Mouse (Mus musculus) forebrain, embryonic 15.5 days (tissue): Measurements from ENCODE around the gene 4930404N11Rik. TPM values are rescaled to one million over a fixed set of nuclear protein-coding genes. Genes with fewer than 3 reads are reported as not detected.

Source experiments
- ATAC-seq: fragments of 200-750 bp; cut with Nextera tagmentation; replicated peaks from 2 replicates; pipeline ENCODE4 v1.8.0; 2017; ENCODE audit warnings: mild to moderate bottlenecking, moderate TSS enrichment, moderate library complexity
- H3K27ac ChIP-seq: fragments of 300-500 bp; sonication (generic); replicated peaks from 2 replicates; pipeline ENCODE4 v1.5.1; 2015; ENCODE audit warnings: mild to moderate bottlenecking, inconsistent platforms
- H3K27me3 ChIP-seq: fragments of 300-500 bp; sonication (generic); 2 replicates; pipeline ENCODE4 v1.6.1; 2015; ENCODE audit warnings: inconsistent platforms
- H3K36me3 ChIP-seq: fragments of 300-500 bp; sonication (generic); 2 replicates; pipeline ENCODE4 v1.6.1; 2015; ENCODE audit warnings: mild to moderate bottlenecking, inconsistent platforms
- H3K4me1 ChIP-seq: fragments of 300-500 bp; sonication (generic); 2 replicates; pipeline ENCODE4 v1.6.1; 2015; ENCODE audit warnings: inconsistent platforms
- H3K4me2 ChIP-seq: fragments of 300-500 bp; sonication (generic); replicated peaks from 2 replicates; pipeline ENCODE4 v1.6.1; 2015; ENCODE audit warnings: mild to moderate bottlenecking, inconsistent platforms
- H3K4me3 ChIP-seq: fragments of 300-500 bp; sonication (generic); 2 replicates; pipeline ENCODE4 v1.5.1; 2015; ENCODE audit warnings: mild to moderate bottlenecking, inconsistent platforms
- H3K9ac ChIP-seq: fragments of 300-500 bp; sonication (generic); replicated peaks from 2 replicates; pipeline ENCODE4 v1.6.1; 2015; ENCODE audit warnings: mild to moderate bottlenecking, inconsistent platforms
- H3K9me3 ChIP-seq: fragments of 300-500 bp; sonication (generic); 2 replicates; pipeline ENCODE4 v1.6.1; 2016; ENCODE audit warnings: inconsistent platforms
- WGBS: fragments of 180-500 bp; shearing (Covaris S2); methylation state at CpG from one replicate; pipeline ENCODE4 v1.1.7; 2015; ENCODE audit warnings: mixed read lengths; 5-methylcytosine and 5-hydroxymethylcytosine counted together
- polyA plus RNA-seq: library from polyadenylated mRNA; unstranded; fragments of >200 nt; fragmentation: Nextera tagmentation; extraction: Ambion mirVana; gene quantifications from 2 replicates; pipeline ENCODE4 v1.2.1, GENCODE M21; 2015

Gene 4930404N11Rik
- polyA plus RNA-seq, 1 experiment from 2014 or later, result 0.73 TPM

DNA sequence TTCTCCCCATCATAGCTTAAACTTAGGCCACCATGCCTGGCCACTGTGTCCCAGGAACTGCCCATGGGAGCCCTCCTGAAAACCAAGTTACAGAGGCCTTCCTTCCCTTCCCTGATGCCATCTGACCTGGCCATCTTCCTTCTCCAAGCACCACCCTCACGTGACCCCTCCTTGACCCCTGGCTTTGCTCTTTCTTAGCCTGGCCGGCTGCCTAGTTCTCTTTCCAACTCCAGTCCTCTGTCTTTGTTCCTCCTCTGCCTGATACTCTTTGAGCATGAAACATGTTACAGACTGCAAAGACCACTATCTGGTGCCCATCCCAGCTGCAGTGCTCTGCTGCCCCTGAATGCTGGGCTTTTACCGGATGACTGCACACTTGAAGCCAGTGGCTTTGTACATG lies 23.8 kb upstream of the 4930404N11Rik start:
- WGBS, result 49% methylated on average over 3 of the region's 3 CpGs
- no peaks in the 10 kb centered on the region for H3K9me3 ChIP-seq
- H3K9ac ChIP-seq, result no peak overlapping the region
- H3K4me1 ChIP-seq, result peaks cover 29% of the 10 kb centered on the region
- H3K4me2 ChIP-seq, result no peak overlapping the region
- H3K27me3 ChIP-seq, result no peaks in the 10 kb centered on the region
- peaks cover 22% of the 10 kb centered on the region for H3K36me3 ChIP-seq
- no peak overlapping the region for H3K4me3 ChIP-seq
- H3K27ac ChIP-seq, result no peak overlapping the region
- no peak for ATAC-seq

DNA sequence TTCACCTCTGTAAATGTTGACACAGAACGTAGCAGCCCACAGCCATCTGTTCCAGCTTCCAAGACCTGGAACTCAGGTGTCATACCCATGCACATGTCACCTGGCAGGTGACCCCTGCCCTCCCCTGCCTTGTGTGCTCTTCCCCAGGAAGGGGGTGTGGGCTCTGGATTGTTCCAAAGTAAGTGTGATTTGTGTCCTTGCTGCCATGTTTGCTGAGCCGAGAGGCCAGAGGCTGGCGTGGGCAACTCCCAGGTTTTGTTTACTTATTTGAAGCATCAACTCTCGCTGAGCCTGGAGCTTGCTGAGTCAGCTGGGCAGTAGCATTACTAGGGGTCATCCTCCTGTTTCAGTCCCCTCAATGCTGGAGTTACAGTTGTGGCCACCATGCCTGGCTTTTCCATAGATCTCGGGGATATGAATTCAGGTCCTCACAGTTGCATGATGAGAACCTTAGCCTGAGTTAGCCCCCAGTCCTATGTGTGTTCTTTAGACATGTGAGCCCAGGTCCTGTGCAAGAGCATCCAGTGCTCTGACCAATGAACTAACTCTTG lies 23.0 kb upstream of the 4930404N11Rik start, which contains the start of gene Gm48552:
Gene Gm48552 (plus strand): TSS at position 501 of the 551 bp plus-strand sequence.
- H3K9me3 ChIP-seq, result no peaks in the 10 kb centered on the region
- no peak within 1 kb of the TSS for H3K9ac ChIP-seq
- H3K36me3 ChIP-seq, result peaks cover 22% of the 10 kb centered on the region
- WGBS, result 88% methylated on average over 5 of the region's 5 CpGs
- no peak within 1 kb of the TSS for H3K4me2 ChIP-seq
- no peak within 1 kb of the TSS for H3K4me3 ChIP-seq
- no peak within 1 kb of the TSS for H3K27ac ChIP-seq
- no peaks in the 10 kb centered on the region for H3K27me3 ChIP-seq
- H3K4me1 ChIP-seq, result peaks cover 25% of the 10 kb centered on the region
- no peak for ATAC-seq

DNA sequence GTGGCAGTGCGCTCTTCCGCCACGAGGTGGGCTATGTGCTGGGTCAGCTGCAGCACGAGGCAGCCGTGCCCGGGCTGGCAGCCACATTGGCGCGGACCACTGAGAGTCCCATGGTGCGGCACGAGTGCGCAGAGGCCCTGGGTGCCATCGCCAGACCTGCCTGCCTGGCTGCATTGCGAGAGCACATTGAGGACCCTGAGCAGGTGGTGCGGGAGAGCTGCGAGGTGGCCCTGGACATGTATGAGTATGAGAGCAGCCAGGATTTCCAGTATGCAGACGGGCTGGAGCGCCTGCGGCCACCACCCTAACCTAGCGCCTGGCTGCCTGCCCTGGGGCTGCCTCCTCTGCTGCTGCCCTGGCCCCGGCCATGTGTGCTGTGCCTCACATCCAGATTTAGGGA lies 22.1 kb upstream of the 4930404N11Rik start:
- H3K4me1 ChIP-seq, result peaks cover 18% of the 10 kb centered on the region
- H3K9ac ChIP-seq, result no peak overlapping the region
- H3K4me2 ChIP-seq, result no peak overlapping the region
- H3K9me3 ChIP-seq, result no peaks in the 10 kb centered on the region
- ATAC-seq, result no peak
- 95% methylated on average over 20 of the region's 20 CpGs for WGBS
- H3K4me3 ChIP-seq, result no peak overlapping the region
- no peak overlapping the region for H3K27ac ChIP-seq
- no peaks in the 10 kb centered on the region for H3K27me3 ChIP-seq
- peaks cover 22% of the 10 kb centered on the region for H3K36me3 ChIP-seq

DNA sequence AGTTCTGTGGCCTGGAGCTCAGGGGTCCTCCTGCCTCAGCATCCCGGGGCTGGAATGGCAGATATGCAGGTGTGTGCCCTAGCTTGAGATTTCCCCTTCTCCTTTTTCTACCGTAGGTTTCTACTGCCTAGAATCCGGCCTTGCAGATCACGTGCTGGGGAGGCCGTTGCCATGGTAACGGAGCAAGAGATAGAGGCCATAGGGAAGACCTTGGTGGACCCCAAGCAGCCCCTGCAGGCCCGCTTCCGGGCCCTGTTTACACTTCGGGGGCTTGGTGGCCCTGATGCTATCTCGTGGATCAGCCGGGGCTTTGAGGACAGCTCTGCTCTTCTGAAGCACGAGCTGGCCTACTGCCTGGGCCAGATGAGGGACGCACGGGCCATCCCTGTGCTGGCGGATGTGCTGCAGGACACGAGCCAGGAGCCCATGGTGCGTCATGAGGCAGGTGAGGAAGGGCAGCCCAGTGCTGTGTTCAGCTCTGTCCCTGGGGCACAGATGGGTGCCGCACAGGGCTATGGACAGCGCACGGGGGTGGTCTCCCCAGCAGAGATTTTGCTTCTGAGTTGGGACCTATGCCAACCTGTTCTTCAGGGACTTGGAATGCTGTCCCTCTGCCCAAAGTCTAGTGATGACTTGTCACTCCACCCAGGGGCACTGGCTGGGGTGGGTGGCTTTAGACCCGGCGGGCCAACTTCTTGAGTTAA lies 20.1 kb upstream of the 4930404N11Rik start:
- H3K4me2 ChIP-seq, result peak overlapping the region; percentile 96
- WGBS, result 84% methylated on average over 22 of the region's 22 CpGs
- H3K4me1 ChIP-seq, result peaks cover 18% of the 10 kb centered on the region
- peaks cover 22% of the 10 kb centered on the region for H3K36me3 ChIP-seq
- no peak for ATAC-seq
- no peak overlapping the region for H3K9ac ChIP-seq
- H3K4me3 ChIP-seq, result peak overlapping the region; percentile 93
- no peak overlapping the region for H3K27ac ChIP-seq
- no peaks in the 10 kb centered on the region for H3K9me3 ChIP-seq
- H3K27me3 ChIP-seq, result no peaks in the 10 kb centered on the region

DNA sequence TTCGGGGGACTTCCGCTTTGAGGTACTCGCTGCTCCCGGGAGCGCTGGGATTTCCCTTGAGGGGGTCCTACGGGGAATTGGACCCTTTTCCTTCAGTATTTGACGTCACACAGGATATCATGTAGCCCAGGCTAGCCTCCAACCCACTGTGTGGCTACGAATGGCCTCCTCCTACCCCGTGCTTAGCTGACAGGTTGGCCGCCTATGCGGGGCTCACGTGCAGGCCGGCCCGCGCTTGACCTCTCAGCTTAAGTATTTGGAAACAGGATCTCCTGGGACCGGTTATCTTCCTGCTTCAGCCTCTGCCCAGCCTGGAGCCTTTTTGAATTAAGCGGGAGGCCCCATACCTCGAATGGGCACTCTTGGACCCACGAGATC lies 19.0 kb upstream of the 4930404N11Rik start:
- H3K4me2 ChIP-seq, result peak overlapping the region; percentile 96
- H3K4me1 ChIP-seq, result peaks cover 18% of the 10 kb centered on the region
- H3K9me3 ChIP-seq, result no peaks in the 10 kb centered on the region
- H3K27me3 ChIP-seq, result no peaks in the 10 kb centered on the region
- under 1% methylated on average over 19 of the region's 19 CpGs for WGBS
- H3K9ac ChIP-seq, result peak overlapping the region; percentile 79
- peak overlapping the region; percentile 89 for H3K27ac ChIP-seq
- ATAC-seq, result peak; percentile 31; the same call in 1 of the 2 replicates
- peaks cover 22% of the 10 kb centered on the region for H3K36me3 ChIP-seq
- peak overlapping the region; percentile 93 for H3K4me3 ChIP-seq

DNA sequence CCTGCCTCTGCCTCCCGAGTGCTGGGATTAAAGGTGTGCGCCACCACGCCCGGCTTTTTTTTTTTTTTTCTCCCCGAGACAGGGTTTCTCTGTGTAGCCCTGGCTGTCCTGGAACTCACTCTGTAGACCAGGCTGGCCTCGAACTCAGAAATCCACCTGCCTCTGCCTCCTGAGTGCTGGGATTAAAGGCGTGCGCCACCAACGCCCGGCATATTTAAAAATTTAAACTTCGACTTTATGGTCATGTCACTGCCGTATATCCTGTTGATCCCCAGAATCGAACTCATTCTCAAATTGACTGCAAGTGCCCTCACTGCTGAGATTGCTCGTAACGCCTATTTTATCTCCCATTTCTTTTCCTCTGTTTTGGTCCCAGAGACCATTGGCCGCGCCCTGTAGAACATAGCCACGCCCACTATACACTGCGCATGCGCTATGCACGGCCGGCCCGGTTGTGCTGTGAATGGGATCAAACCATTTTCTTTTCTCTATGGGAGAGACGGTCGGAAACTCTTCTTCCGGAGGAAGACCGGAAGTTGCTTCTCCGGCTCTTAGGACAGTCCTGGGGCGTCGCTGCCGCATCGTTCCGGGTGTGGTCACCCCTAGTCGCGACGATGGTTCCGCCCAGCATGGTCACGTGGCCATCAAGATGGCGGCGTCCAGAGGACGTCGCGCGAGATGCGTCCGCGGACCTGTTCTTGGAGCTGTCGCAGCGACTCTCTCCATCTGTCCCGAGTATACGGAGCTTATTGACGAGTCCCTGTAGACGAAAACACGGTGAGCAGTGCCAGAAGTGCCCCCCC lies 18.4 kb upstream of the 4930404N11Rik start, which contains the start of the genes Dohh and Gm48551:
Gene Dohh (plus strand): TSS at position 627 of the 803 bp plus-strand sequence.
Gene Gm48551 (plus strand): TSS at position 665 of the 803 bp plus-strand sequence.
- Histone ChIP-seq H3K4me1 (peaks cover 19% of the 10 kb centered on the region), H3K4me2 (peak within 1 kb of the TSS; percentile 96), H3K9me3 (no peaks in the 10 kb centered on the region), H3K36me3 (peaks cover 22% of the 10 kb centered on the region), H3K27me3 (no peaks in the 10 kb centered on the region), H3K9ac (peak within 1 kb of the TSS; percentile 79), H3K4me3 (peak within 1 kb of the TSS; percentile 93), H3K27ac (peak within 1 kb of the TSS; percentile 89)
- WGBS, result 9% methylated on average over 54 of the region's 54 CpGs
- ATAC-seq, result peak; percentile 96

DNA sequence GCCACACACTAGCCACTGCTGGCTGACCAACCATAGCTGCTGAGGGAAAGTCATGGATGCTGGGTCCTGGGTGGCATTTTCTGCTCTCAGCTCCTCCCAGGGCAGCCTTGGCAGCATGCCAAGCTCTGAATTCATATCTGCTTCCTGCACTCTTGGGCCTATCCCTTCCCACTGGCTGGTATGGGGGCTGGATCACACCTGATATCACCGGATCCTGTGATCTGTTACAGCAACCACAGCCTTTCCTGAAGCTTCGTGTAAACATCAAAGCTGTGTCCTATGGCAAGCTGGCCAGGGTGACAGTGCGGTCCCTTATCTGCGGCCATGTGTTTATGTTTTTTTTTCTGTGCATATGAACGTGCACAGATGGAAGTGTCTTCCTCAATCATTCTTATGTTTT lies 16.4 kb upstream of the 4930404N11Rik start:
- 88% methylated on average over 5 of the region's 5 CpGs for WGBS
- Histone ChIP-seq H3K9me3 (no peaks in the 10 kb centered on the region), H3K4me2 (no peak overlapping the region), H3K9ac (no peak overlapping the region), H3K27me3 (no peaks in the 10 kb centered on the region), H3K27ac (no peak overlapping the region), H3K4me3 (no peak overlapping the region), H3K4me1 (peaks cover 29% of the 10 kb centered on the region), H3K36me3 (peaks cover 7% of the 10 kb centered on the region; the same call in 1 of the 2 replicates)
- no peak for ATAC-seq

DNA sequence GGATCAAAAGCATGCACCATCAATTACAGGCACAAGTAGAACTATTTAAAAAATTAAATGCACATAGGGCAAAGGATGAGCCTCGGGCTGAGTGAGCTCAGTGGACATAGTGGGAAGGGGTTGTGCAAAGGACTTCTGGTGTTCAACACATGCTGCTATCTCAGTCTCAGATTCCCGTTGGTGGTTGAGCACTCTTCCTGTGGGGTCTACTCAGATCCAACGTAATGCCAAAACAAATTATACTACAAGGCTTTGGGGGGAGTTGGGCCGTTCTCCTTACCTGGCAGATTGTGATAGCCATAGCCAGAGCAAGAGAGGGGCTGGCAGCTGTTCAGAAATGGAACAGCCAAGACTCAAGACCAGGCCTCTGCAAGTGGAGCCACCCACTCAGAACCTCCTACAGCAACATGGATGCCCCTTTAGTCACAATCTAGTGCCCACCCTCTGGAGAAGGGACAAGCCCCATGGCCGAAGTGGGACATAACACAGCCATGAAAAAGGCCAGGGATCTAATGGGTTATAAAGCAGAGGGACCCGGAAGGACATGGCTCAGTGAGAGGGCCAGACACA lies 14.3 kb upstream of the 4930404N11Rik start:
- ATAC-seq, result no peak
- no peak overlapping the region for H3K4me2 ChIP-seq
- 94% methylated on average over 6 of the region's 6 CpGs for WGBS
- H3K36me3 ChIP-seq, result no peaks in the 10 kb centered on the region
- H3K9me3 ChIP-seq, result no peaks in the 10 kb centered on the region
- H3K4me3 ChIP-seq, result no peak overlapping the region
- H3K9ac ChIP-seq, result no peak overlapping the region
- H3K27ac ChIP-seq, result no peak overlapping the region
- H3K27me3 ChIP-seq, result no peaks in the 10 kb centered on the region
- peaks cover 35% of the 10 kb centered on the region for H3K4me1 ChIP-seq

DNA sequence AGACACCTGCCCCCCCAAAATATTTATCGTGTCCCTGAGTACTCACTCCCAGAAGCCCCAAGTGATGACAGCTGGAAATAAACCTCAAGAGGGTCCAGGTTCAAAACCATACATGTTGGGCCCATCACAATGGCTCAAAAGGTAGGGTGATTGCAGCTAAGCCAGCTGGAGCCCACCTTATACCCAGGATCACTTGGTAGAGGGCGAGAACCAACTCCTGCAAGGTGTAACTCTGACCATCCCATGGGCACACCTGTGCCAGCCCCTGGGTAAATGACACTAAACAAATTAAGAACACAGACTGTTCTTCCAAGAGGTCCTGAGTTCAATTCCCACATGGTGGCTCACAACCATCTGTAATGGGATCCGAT lies 13.6 kb upstream of the 4930404N11Rik start:
- 62% methylated on average over 3 of the region's 3 CpGs for WGBS
- peak overlapping the region; percentile 40 for H3K9ac ChIP-seq
- H3K27me3 ChIP-seq, result no peaks in the 10 kb centered on the region
- no peaks in the 10 kb centered on the region; the same call in 1 of the 2 replicates for H3K36me3 ChIP-seq
- peak overlapping the region; percentile 78 for H3K27ac ChIP-seq
- H3K9me3 ChIP-seq, result no peaks in the 10 kb centered on the region
- H3K4me2 ChIP-seq, result peak overlapping the region; percentile 86
- peaks cover 31% of the 10 kb centered on the region for H3K4me1 ChIP-seq
- peak overlapping the region; percentile 91 for H3K4me3 ChIP-seq
- ATAC-seq, result peak; percentile 0; the same call in 1 of the 2 replicates

DNA sequence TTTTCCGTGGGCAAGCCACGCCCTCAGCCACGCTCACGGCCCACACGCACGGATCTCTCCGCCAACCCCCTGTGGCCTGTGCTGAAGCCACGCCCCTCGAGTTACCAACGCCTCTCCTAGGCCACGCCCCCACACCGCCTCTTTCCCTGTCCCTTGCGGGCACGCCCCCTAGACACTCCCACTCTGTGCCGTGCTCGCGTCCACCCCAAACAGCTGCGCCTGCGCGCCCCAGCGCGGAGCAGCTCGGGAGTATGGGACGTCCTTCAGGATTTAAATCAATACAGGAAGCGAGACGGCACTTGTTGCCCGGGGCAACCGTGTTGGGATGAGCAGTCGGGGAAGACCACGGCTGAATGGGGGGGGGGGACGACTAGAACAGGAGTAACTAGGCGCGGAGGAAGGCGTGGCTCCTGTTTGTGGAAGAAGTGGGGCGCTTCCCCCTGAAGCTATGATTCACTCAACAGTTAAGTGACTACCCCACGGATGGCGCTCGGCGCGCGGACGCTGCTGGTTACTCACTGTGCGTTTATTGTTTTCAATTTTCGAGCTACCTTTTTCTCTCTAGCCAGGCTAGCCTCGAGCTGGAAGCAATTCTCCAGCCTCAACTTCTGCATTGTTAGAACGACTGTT lies 13.1 kb upstream of the 4930404N11Rik start:
- no peaks in the 10 kb centered on the region for H3K27me3 ChIP-seq
- no peaks in the 10 kb centered on the region for H3K9me3 ChIP-seq
- H3K9ac ChIP-seq, result peak overlapping the region; percentile 40
- H3K4me1 ChIP-seq, result peaks cover 31% of the 10 kb centered on the region
- H3K4me3 ChIP-seq, result peak overlapping the region; percentile 91
- ATAC-seq, result peak; percentile 97
- H3K27ac ChIP-seq, result peak overlapping the region; percentile 78
- peak overlapping the region; percentile 86 for H3K4me2 ChIP-seq
- under 1% methylated on average over 45 of the region's 46 CpGs for WGBS
- peaks cover 3% of the 10 kb centered on the region; the same call in 1 of the 2 replicates for H3K36me3 ChIP-seq

DNA sequence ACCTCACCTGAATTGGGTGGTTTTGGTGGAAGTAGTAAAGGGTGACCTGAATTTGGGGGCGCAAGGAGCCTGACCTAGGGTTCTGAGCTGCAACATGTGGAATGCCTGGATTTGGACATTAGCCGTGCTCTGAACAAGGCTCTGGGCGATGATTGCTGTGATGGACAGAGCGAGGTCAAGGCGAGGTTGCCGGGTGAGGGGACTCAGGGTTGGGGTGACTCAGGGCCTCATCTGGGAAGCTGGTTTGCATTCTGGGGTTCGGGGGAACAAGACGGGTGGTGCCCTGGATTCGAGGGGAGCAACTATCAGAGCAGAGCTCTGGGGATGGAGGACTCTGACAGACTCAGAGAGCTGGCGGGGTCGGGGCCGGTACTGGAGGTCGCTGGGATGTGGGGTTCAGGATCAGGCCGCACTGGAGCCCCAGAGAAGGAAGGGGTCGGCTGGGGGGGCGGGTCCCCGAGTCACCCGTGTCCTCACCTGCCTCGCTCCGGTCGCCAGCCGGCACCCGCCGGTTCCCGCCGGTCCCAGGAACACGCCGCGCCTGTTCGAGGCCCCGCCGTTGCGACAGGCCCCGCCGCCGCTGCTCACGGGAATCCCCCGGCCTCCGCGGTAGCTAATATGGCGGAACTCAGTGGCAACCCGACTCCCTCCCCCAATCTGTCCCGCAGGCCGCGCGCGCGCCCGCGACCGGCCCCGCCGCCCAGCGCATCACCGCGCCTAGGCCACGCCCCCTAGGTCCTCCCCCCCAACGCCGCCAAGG lies 12.4 kb upstream of the 4930404N11Rik start, which contains the start of gene Fzr1:
Gene Fzr1 (minus strand): TSS at position 724 of the 760 bp plus-strand sequence.
- Histone ChIP-seq H3K4me2 (peak within 1 kb of the TSS; percentile 86), H3K9ac (peak within 1 kb of the TSS; percentile 93), H3K9me3 (no peaks in the 10 kb centered on the region), H3K27ac (peak within 1 kb of the TSS; percentile 83), H3K36me3 (peaks cover 8% of the 10 kb centered on the region; the same call in 1 of the 2 replicates), H3K4me3 (peak within 1 kb of the TSS; percentile 91), H3K4me1 (peaks cover 31% of the 10 kb centered on the region), H3K27me3 (no peaks in the 10 kb centered on the region)
- ATAC-seq, result peak; percentile 64
- WGBS, result 2% methylated on average over 50 of the region's 59 CpGs
